Mouse (Mus musculus) limb, embryonic 12.5 days (tissue): ENCODE measurements around the gene Mgst1. TPM values are rescaled to one million over a fixed set of nuclear protein-coding genes. Genes with fewer than 3 reads are reported as not detected.

ENCODE experiments used
- ATAC-seq: fragments of 200-750 bp; cut with Nextera tagmentation; 2 replicates; pipeline ENCODE4 v1.8.0; 2017; ENCODE audit warnings: low read depth, moderate TSS enrichment; ENCODE audit not compliant: insufficient number of reproducible peaks, insufficient read depth, low FRiP score, low TSS enrichment
- H3K27ac ChIP-seq: fragments of 300-500 bp; sonication (generic); 2 replicates; pipeline ENCODE4 v1.5.1; 2016; ENCODE audit warnings: mild to moderate bottlenecking, moderate library complexity
- H3K27me3 ChIP-seq: fragments of 300-500 bp; sonication (generic); 2 replicates; pipeline ENCODE4 v1.6.1; 2016; ENCODE audit warnings: mild to moderate bottlenecking, moderate library complexity
- H3K36me3 ChIP-seq: fragments of 300-500 bp; sonication (generic); 2 replicates; pipeline ENCODE4 v1.6.1; 2016; ENCODE audit warnings: mild to moderate bottlenecking, moderate library complexity
- H3K4me1 ChIP-seq: fragments of 300-500 bp; sonication (generic); replicated peaks from 2 replicates; pipeline ENCODE4 v1.6.1; 2016
- H3K4me2 ChIP-seq: fragments of 300-500 bp; sonication (generic); 2 replicates; pipeline ENCODE4 v1.6.1; 2016; ENCODE audit warnings: mild to moderate bottlenecking, moderate library complexity
- H3K4me3 ChIP-seq: fragments of 300-500 bp; sonication (generic); replicated peaks from 2 replicates; pipeline ENCODE4 v1.5.1; 2016; ENCODE audit warnings: mild to moderate bottlenecking
- H3K9ac ChIP-seq: fragments of 300-500 bp; sonication (generic); replicated peaks from 2 replicates; pipeline ENCODE4 v1.6.1; 2016; ENCODE audit warnings: mild to moderate bottlenecking, moderate library complexity
- H3K9me3 ChIP-seq: fragments of 300-500 bp; sonication (generic); 2 replicates; pipeline ENCODE4 v1.6.1; 2016; ENCODE audit warnings: mild to moderate bottlenecking, moderate library complexity
- WGBS: fragments of 180-500 bp; shearing (Covaris S2); methylation state at CpG from one replicate; pipeline ENCODE4 v1.1.7; 2016; 5-methylcytosine and 5-hydroxymethylcytosine counted together
- polyA plus RNA-seq: library from polyadenylated mRNA; unstranded; fragments of >200 nt; fragmentation: Nextera tagmentation; extraction: Ambion mirVana; gene quantifications from 2 replicates; pipeline ENCODE4 v1.2.1, GENCODE M21; 2016

Mgst1 gene
- polyA plus RNA-seq, result 128 and 129 TPM in 2 replicates

DNA sequence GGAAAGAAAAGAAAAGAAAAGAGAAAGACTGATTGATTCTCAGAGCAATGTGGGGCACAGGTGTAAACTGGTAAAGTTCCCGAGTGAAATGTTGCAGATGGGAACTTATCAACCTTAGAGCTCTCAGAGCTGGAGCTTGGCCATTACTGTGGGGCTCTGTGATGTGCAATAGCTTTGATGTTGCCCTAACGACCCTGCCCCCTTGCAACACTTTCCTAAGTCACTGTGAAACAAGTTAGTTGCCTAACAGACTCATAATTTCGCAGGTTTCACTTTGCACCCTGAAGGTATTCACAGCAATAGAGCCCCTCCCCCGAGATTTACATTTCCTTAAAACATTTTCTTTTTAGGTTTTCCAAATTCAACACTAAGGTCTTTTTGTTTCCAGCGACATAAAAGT lies at the start of gene Mgst1:
Gene Mgst1, plus strand, starts transcription at position 387 of the 400 bp plus-strand sequence.
- ATAC-seq, result peak; percentile 35; the same call in 1 of the 2 replicates
- H3K4me1 ChIP-seq, result peaks cover 33% of the 10 kb centered on the region
- peak within 1 kb of the TSS; percentile 46 for H3K4me3 ChIP-seq
- under 1% methylated on average over 5 of the region's 5 CpGs for whole genome bisulfite sequencing
- H3K27me3 ChIP-seq, result no peaks in the 10 kb centered on the region
- no peaks in the 10 kb centered on the region for H3K36me3 ChIP-seq
- peak within 1 kb of the TSS; percentile 54 for H3K27ac ChIP-seq
- peak within 1 kb of the TSS; percentile 55 for H3K9ac ChIP-seq
- no peaks in the 10 kb centered on the region for H3K9me3 ChIP-seq
- H3K4me2 ChIP-seq, result peak within 1 kb of the TSS; percentile 58

GRCm38 (mm10) chr6:138092432-138092831 lies 47.7 kb upstream of the Mgst1 start:
- no peak for ATAC-seq
- Histone ChIP-seq H3K36me3 (no peaks in the 10 kb centered on the region), H3K27me3 (no peaks in the 10 kb centered on the region), H3K9ac (no peak overlapping the region), H3K9me3 (no peaks in the 10 kb centered on the region), H3K27ac (no peak overlapping the region), H3K4me1 (no peaks in the 10 kb centered on the region), H3K4me3 (no peak overlapping the region), H3K4me2 (no peak overlapping the region)
- WGBS, result 76% methylated on average over 7 of the region's 7 CpGs

- Histone ChIP-seq H3K27ac (no peak overlapping the region), H3K4me2 (no peak overlapping the region), H3K4me3 (no peak overlapping the region), H3K9ac (no peak overlapping the region), H3K4me1 (no peaks in the 10 kb centered on the region), H3K27me3 (no peaks in the 10 kb centered on the region), H3K9me3 (no peaks in the 10 kb centered on the region), H3K36me3 (no peaks in the 10 kb centered on the region)
- no peak for ATAC-seq
- 86% methylated on average over 3 of the region's 3 CpGs for WGBS
Observed at GRCm38 (mm10) chr6:138095060-138095459, 45.1 kb upstream of the Mgst1 start.

- Histone ChIP-seq H3K27me3 (no peaks in the 10 kb centered on the region), H3K27ac (no peak overlapping the region), H3K4me1 (no peaks in the 10 kb centered on the region), H3K9ac (no peak overlapping the region), H3K9me3 (no peaks in the 10 kb centered on the region), H3K4me3 (no peak overlapping the region), H3K4me2 (no peak overlapping the region), H3K36me3 (no peaks in the 10 kb centered on the region)
- WGBS, result 80% methylated on average over 3 of the region's 3 CpGs
- no peak for ATAC-seq
Observed at GRCm38 (mm10) chr6:138099646-138100045, 40.5 kb upstream of the Mgst1 start.

DNA sequence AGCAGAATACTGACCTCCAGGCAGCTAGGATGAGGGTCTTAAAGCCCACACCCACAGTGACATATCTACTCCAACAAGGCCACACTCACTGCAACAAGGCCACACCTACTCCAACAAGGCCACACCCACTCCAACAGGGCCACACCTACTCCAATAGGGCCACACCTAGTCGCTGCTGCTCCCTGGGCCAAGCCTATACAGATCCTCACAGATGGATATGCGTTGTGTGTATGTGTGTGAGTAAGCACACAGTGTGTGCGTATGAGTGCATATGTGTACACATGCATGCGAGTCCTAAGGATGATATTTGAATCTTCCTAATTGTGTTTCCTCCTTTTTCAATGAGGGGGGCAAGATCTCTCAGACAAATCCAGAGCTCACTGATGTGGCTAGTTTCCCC lies 38.3 kb upstream of the Mgst1 start:
- no peak overlapping the region for H3K4me2 ChIP-seq
- H3K4me3 ChIP-seq, result no peak overlapping the region
- no peaks in the 10 kb centered on the region for H3K27me3 ChIP-seq
- 97% methylated on average over 4 of the region's 4 CpGs for WGBS
- H3K27ac ChIP-seq, result no peak overlapping the region
- no peaks in the 10 kb centered on the region for H3K9me3 ChIP-seq
- peaks cover 2% of the 10 kb centered on the region for H3K4me1 ChIP-seq
- ATAC-seq, result peak; percentile 56; the same call in 1 of the 2 replicates
- no peak overlapping the region for H3K9ac ChIP-seq
- no peaks in the 10 kb centered on the region for H3K36me3 ChIP-seq

- Histone ChIP-seq H3K27ac (no peak overlapping the region), H3K4me3 (no peak overlapping the region), H3K9ac (no peak overlapping the region), H3K9me3 (no peaks in the 10 kb centered on the region), H3K27me3 (no peaks in the 10 kb centered on the region), H3K4me1 (peaks cover 6% of the 10 kb centered on the region), H3K4me2 (no peak overlapping the region), H3K36me3 (no peaks in the 10 kb centered on the region)
- ATAC-seq, result no peak
- 82% methylated on average over 7 of the region's 7 CpGs for WGBS
Observed at GRCm38 (mm10) chr6:138102940-138103339, 37.2 kb upstream of the Mgst1 start.

DNA sequence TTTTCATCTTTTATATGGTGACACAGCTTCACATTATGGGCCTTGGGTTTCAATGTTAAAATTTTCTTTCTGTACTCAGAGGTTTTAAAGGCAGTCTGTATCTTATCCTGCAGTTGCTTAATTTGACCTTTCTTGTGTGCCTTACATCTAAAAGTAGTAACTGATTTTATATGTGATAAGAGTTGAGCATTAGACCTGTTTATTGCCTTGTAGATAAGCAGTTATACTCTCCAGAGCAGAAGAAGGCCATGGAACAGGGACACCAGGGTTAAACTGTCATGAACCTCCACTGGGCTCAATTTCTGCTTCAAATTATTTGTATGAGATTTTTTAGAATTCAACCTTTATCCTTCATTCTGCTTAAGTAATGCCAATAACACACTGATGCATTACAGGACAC lies 35.6 kb upstream of the Mgst1 start:
- Histone ChIP-seq H3K36me3 (no peaks in the 10 kb centered on the region), H3K4me3 (no peak overlapping the region), H3K4me1 (peaks cover 6% of the 10 kb centered on the region), H3K27ac (no peak overlapping the region), H3K9ac (no peak overlapping the region), H3K27me3 (no peaks in the 10 kb centered on the region), H3K9me3 (no peaks in the 10 kb centered on the region), H3K4me2 (no peak overlapping the region)
- no peak for ATAC-seq

DNA sequence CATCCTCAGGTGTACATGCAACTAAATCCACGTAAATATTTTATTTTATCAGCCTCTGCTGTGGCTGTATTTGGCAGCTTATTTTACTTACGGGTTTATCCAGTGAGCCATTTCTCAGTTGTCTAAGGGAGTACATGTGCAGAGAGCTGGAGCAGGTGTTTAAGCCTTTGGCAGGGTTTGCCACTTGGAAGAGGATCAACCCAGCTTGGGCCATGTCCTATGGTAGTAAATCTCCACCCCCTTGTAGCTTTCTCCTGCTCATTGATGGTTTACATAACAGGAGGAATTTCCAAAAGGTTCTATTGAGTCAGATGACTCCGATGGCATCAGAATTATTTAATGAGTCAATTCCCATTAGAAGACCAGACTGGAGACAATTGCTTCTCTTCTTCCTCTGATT lies 22.6 kb upstream of the Mgst1 start:
- Histone ChIP-seq H3K27ac (no peak overlapping the region), H3K27me3 (no peaks in the 10 kb centered on the region), H3K4me1 (no peaks in the 10 kb centered on the region), H3K9ac (no peak overlapping the region), H3K9me3 (no peaks in the 10 kb centered on the region), H3K4me2 (no peak overlapping the region), H3K36me3 (no peaks in the 10 kb centered on the region), H3K4me3 (no peak overlapping the region)
- ATAC-seq, result no peak
- WGBS, result 81% methylated on average over 3 of the region's 3 CpGs

- H3K36me3 ChIP-seq, result no peaks in the 10 kb centered on the region
- ATAC-seq, result no peak
- H3K4me2 ChIP-seq, result no peak overlapping the region
- no peaks in the 10 kb centered on the region for H3K4me1 ChIP-seq
- H3K4me3 ChIP-seq, result no peak overlapping the region
- H3K27me3 ChIP-seq, result no peaks in the 10 kb centered on the region
- H3K27ac ChIP-seq, result no peak overlapping the region
- H3K9me3 ChIP-seq, result 0 out of 2 replicates have a peak, but pooled peaks cover 2% of the 10 kb centered on the region
- H3K9ac ChIP-seq, result no peak overlapping the region
- 68% methylated on average over 10 of the region's 10 CpGs for WGBS
Observed at GRCm38 (mm10) chr6:138128392-138129335, 11.5 kb upstream of the Mgst1 start.

GRCm38 (mm10) chr6:138130541-138130940 lies 9.6 kb upstream of the Mgst1 start:
- H3K36me3 ChIP-seq, result no peaks in the 10 kb centered on the region
- H3K9ac ChIP-seq, result no peak overlapping the region
- no peaks in the 10 kb centered on the region for H3K27me3 ChIP-seq
- no peak for ATAC-seq
- no peak overlapping the region for H3K27ac ChIP-seq
- WGBS, result 70% methylated on average over 3 of the region's 3 CpGs
- 0 out of 2 replicates have a peak, but pooled peaks cover 2% of the 10 kb centered on the region for H3K9me3 ChIP-seq
- H3K4me3 ChIP-seq, result no peak overlapping the region
- no peaks in the 10 kb centered on the region for H3K4me1 ChIP-seq
- no peak overlapping the region for H3K4me2 ChIP-seq

GRCm38 (mm10) chr6:138140336-138140735 lies 220 bp downstream of the Mgst1 start:
- peak overlapping the region; percentile 58 for H3K4me2 ChIP-seq
- H3K9me3 ChIP-seq, result no peaks in the 10 kb centered on the region
- peak overlapping the region; percentile 46 for H3K4me3 ChIP-seq
- under 1% methylated on average over 16 of the region's 16 CpGs for WGBS
- H3K27me3 ChIP-seq, result no peaks in the 10 kb centered on the region
- peaks cover 36% of the 10 kb centered on the region for H3K4me1 ChIP-seq
- peak overlapping the region; percentile 54 for H3K27ac ChIP-seq
- peak; percentile 87 for ATAC-seq
- H3K9ac ChIP-seq, result peak overlapping the region; percentile 55
- H3K36me3 ChIP-seq, result no peaks in the 10 kb centered on the region
